Mouse (Mus musculus): Measurements from ENCODE around the gene Mbnl2.
A peak's percentile ranks its signal among the peaks of the same experiment; 100 is the strongest.

Gene Mbnl2

GRCm38 (mm10) chr14:120297833-120298232 lies 22.4 kb downstream of the Mbnl2 start:
- DNase-seq (ENCODE audit: low spot score), result no peak

- DNase-seq (ENCODE audit: low spot score), result no peak
Observed at GRCm38 (mm10) chr14:120298439-120298838, 23.0 kb downstream of the Mbnl2 start.

DNA sequence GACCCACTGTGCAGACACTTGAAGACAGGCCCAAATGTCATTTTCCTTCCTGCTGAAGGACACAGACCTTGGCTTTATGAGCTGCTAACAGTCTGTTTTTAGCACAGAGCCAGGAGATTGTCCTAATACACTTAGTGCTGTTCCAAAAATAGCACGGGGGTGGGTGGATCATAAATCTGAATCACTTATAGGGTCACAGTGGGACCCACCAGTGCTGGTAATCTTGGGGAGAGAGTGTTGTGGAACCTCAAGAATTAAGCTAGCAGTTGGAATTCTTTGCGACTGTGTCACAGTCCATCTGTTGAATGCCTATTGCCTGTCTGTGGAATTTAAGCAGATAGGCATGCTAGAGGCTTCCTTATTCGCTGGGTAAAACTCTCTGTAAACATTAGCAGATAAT lies 24.2 kb downstream of the Mbnl2 start:
- DNase-seq (ENCODE audit: low spot score), result no peak

DNA sequence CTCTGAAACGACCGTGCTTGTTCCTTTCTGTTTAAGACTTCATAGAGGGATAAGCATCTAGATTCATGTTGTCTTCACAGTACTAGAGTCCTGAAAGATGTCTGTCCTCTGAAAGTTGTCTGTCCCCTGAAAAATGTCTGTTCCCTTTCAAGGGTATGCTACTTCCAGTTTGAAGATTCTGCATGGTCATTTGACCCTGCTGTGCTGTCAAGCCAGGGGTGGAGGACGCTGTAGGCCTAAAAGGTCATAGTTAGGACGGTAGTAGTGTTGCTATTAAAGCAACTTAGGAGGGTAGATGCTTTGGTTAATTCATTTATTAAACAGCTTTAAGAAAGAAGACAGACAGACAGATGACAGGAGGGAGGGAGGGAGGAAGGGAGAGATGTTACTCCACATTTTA lies 24.7 kb downstream of the Mbnl2 start:
- no peak for DNase-seq (ENCODE audit: low spot score)

GRCm38 (mm10) chr14:120300814-120301213 lies 25.3 kb downstream of the Mbnl2 start:
- no peak for DNase-seq (ENCODE audit: low spot score)

DNA sequence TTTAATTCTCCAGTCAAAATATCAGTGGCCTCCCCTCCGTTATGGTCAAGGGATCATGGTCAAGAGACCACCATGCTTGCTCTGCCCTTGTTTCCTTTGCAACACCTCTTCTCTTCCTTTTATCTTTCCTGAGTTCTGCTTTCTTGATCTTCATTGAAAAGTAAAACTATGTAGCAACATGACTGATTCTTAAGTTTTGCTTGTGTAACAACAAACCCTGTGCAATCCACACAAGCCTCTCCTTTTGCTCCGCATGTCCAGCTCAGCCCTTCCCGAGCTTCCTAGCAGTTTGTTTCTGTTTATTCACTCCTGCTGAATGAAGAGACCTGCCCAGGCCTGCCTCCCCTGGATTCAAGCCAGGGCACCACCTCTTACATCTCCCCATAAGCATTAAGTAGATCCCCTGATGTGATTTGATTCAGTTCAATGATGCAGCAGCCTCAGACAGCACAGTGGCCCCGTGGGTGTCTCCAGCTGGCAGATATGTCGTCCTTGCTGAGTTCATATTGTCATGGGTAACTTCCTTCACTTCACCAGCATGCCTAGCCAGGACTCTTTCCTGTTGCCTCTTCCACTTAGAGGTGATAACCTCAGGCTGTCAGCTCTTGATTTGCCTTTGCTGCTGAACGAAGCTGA lies 27.6 kb downstream of the Mbnl2 start:
- DNase-seq (ENCODE audit: low spot score), result peak; percentile 55

- DNase-seq (ENCODE audit: low spot score), result no peak
Observed at GRCm38 (mm10) chr14:120306229-120306628, 30.8 kb downstream of the Mbnl2 start.

DNA sequence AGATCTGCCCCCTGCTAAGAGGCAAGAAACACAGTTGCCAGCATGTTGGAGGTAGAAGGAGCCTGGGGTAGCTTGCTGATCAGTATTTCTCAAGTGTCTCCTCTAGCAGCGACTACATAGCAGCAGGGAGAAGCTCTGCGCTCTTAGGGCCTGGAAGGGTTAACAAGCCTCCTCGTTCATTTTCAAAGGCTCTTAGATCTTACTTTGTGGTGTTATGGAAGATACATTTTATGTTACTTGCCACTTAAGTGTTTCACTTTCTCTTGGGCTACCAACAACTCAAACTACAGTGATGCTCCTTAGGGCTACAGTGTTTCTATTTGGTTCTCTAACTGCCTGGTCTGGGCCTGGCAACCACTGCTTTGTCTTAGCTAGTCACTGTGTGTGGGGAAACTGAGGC lies 31.9 kb downstream of the Mbnl2 start:
- no peak for DNase-seq (ENCODE audit: low spot score)

DNA sequence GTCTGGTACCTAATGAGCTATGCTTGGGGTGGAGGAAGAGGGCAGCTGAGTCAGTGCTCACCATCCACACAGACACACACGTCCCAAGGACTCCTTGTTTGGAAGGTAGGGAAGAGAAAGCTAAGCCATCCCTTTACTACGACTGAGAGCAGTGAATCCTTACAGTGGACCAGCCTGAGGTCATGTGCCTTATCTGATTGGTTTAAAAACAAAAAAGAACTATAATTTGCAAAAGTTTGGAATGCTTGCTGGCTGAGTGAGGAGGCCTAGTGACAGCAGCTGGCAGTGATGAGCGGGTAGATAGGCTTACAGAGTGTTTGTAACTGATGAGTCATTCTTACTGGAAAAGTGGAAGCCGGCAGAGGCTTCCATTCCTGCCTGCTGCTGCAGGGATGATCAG lies 32.5 kb downstream of the Mbnl2 start:
- no peak for DNase-seq (ENCODE audit: low spot score)

DNA sequence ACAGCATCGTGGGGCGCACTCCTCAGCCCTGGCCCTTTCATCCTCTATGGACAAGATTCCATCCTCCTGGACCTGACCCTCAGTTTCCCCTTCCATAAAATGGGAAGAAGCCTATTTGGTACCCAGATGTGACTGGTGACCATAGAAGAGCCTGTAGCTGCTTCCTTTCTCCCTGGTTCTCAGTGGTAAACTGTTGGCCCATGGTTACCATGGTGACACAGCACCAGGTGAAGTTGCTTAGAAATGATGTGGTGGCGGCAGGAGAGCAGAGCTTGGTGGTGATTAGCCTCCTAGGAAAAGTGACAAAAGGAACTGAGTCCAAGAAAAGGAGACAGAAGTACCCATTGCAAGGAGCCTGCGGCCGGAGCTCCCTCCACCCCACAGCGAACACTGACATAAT lies 34.2 kb downstream of the Mbnl2 start:
- no peak for DNase-seq (ENCODE audit: low spot score)

GRCm38 (mm10) chr14:120311330-120312097 lies 36.0 kb downstream of the Mbnl2 start:
- DNase-seq (ENCODE audit: low spot score), result no peak

DNA sequence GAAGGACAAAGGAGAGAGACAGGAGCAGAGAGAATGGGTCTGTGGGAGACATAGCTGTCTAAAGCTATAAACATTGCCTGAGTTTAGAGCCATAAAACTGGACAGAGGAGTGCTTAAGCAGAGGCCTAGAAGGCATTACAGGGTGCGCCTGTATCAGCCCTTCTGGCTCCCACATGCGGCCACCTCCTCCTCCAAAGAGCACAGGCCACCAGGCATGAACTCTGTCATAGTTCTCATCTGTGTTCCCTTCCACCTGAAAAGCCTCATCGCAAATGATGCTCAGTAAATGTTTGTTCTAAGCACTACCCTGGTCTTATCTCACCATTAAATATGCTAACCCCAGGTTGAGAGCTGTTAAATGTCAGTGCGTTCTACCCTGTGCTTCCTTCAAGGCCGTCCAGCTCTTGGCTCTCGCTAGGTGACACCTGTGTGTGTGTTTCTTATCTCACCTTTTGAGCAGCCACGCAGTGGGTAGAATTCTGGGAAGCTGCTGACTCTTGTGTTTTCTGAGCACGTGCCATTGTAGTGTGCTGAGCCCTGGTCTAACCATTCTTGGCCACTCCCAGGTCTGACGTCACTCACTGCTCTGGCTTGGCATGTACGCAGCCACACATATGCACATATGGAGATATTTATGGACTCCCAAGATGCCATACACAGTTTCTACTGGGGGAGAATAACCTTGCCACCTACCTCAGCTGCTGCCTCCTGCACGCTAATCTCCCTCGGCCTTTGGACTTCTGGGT lies 37.4 kb downstream of the Mbnl2 start:
- no peak for DNase-seq (ENCODE audit: low spot score)

DNA sequence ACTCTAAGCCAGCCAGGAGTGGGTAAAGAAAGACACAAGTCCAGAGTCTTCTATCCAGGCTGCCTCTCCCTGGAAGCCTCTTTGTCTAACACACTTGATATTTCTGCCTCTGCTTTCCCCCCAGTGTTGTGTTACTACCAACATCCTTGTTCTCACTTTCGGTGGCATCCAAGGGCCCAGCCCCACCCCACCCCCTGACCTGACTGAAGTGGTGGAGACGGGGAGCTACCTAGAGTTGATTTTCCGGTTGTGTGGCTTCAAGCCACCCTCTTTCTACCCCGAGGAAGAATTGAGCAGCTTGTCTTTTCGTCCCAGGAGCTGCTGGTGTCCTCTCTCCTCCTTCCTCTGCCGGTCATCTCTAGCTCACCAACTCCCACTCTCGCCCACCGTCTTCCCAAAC lies 38.0 kb downstream of the Mbnl2 start:
- no peak for DNase-seq (ENCODE audit: low spot score)

DNA sequence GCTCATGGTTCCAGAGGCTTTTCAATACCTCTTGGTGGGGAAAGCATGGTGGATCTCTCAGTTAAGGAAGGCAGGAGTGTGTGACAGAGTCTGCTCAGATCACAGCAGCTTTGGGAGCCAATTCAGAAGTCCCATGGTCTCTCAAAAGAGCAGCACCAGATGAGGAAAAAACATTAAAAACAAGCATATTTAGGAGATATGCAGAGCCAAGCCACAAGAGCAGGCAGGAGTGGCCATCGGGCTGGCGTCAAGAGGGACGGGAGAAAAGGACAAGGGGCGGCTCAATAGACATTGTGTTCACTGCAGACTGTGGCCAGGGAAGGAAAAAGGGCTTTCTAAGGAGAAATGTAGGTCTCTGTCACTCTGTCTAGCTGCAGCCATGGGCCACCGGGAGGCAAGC lies 40.3 kb downstream of the Mbnl2 start:
- no peak for DNase-seq (ENCODE audit: low spot score)

DNA sequence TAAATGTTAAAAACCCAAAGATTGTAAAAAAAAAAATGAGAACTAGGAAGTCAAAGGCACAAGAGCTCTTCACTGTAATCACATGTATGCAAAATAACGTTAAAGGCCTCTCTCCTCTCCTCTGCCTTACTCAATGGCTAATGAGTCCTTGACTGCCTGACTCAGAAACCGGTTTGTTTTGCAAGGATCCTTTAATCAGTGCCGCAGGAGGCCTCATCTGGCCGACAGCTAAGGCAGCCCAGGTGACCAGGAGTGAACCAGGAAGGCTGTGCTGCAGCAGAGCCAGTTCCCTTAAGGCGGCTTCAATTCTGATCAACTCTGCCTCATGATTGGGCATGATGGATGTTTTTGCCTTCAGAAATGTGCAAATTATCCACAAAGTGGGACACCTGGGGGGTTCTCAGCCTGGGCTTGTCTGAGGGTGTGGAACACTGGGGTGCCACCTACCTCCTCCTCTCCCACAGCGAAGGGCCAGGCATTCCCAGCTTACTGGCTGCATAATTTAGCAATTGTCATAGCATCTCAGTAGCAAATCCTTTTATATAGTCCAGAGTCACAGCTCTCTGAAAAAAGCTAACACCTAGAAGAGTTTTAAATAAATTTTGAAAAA lies 43.0 kb downstream of the Mbnl2 start:
- DNase-seq (ENCODE audit: low spot score), result no peak

GRCm38 (mm10) chr14:120318974-120319731 lies 43.7 kb downstream of the Mbnl2 start:
- DNase-seq (ENCODE audit: low spot score), result no peak

GRCm38 (mm10) chr14:120322041-120322440 lies 46.6 kb downstream of the Mbnl2 start:
- no peak for DNase-seq (ENCODE audit: low spot score)

GRCm38 (mm10) chr14:120323111-120323510 lies 47.6 kb downstream of the Mbnl2 start:
- DNase-seq (ENCODE audit: low spot score), result no peak

- no peak for DNase-seq (ENCODE audit: low spot score)
Observed at GRCm38 (mm10) chr14:120324061-120324791, 48.8 kb downstream of the Mbnl2 start.

DNA sequence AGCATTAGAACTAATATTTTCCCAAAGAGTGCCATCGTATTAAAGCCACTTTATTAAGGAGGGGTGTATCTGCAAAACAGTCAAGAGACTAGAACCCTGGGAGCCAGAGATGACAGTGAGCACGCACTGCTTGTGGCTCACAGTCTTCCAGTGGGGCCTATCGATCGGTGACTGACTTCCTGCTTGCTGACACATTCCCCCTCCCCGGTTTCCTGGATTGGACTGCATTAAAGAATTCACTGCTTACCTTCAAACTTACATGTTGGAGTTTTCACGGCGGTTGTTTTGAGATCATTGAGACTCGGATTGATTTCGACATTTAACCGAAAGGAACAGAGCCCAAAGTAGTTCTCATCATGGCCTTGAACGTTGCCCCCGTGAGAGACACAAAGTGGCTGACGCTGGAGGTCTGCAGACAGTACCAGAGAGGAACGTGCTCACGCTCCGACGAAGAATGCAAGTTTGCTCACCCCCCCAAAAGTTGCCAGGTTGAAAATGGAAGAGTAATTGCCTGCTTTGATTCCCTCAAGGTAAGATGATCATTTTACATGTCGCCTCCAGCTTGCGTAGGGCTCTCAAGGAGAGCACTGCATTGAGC lies 49.5 kb downstream of the Mbnl2 start:
- no peak for DNase-seq (ENCODE audit: low spot score)

DNA sequence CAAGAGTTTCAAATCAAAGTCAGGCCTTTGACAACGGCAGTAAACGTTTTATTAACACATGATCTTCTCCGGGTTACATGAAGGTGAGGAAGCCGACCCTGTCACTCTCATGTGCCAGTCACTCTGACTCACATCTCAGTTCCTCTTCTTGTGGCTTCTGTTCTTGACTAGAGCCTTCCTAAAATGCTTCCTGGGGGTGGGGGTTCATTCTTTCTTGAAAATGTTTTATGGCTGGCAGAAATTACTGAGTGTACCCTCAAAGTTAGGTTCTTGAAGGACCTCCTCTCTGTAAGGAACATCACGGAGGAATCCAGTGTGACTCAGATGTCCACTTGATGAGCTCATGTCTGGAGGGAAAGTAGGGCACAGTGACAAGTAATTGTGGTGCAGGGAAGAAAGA lies 50.2 kb downstream of the Mbnl2 start:
- no peak for DNase-seq (ENCODE audit: low spot score)
